Mouse (Mus musculus) lung, adult 2 months (tissue): ENCODE measurements around the gene Zdhhc16.

ENCODE experiments used
- CTCF ChIP-seq: fragments of 200-500 bp; IDR thresholded peaks from 2 replicates; pipeline ENCODE4 v1.5.1; 2011; ENCODE audit warnings: mild to moderate bottlenecking, low read length, control low read depth; ENCODE audit not compliant: insufficient read depth
- POLR2A ChIP-seq: fragments of 200-500 bp; IDR thresholded peaks from 2 replicates; pipeline ENCODE4 v1.6.1; 2011; ENCODE audit warnings: low read depth, mild to moderate bottlenecking, control low read depth, low read length, borderline replicate concordance; ENCODE audit errors: extremely low read depth

DNA sequence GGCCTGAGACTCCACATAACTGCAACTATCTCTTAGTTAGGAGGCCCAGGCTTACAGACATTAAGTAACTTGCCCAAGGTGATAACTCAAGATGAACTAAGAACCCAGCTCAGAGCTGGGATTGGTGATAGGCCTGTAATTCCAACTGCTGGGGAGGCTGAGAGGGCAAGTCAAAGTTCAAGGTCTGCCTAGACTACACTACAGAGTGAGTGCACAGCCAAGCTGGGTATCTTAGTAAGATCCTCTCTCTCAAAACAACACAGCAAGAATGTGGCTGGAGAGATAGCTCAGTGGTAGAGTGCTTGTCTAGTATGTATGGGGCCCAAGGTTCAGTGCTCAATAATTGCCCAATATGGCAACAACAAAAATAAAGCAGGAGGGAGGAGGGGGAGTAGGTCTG lies 45.1 kb upstream of the Zdhhc16 start:
- TF ChIP-seq POLR2A (no peak), CTCF (no peak)
